Mouse (Mus musculus): Measurements from ENCODE around the gene Ipo5.

GRCm38 (mm10) chr14:120892369-120892768 is 18.7 kb upstream of the Ipo5 start:
- TF ChIP-seq POLR2A (IDR thresholded peaks at IDR 0.05; ENCODE audit: control insufficient read depth, extremely low read depth, insufficient read depth, low read length, poor library complexity) (no peak), CTCF (IDR thresholded peaks at IDR 0.05; ENCODE audit: borderline replicate concordance, control insufficient read depth, extremely low read depth, insufficient read depth, low read length, poor library complexity) (no peak)

Data from thymus, adult 2 months (tissue).